Mouse (Mus musculus) thymus, postnatal 4 days (tissue): ENCODE data around the gene Map3k3.
"Not testable (repeated sequence)": the region's sequence is repeated elsewhere in the genome, so short reads cannot be mapped to it uniquely, and the experiment has no call there.

ENCODE experiments used
- DNase-seq: peaks from one replicate; pipeline ENCODE4 v3.0.0; 2021

Map3k3 gene

GRCm38 (mm10) chr11:106194155-106194541 is 109.7 kb downstream of the Map3k3 start:
- DNase-seq: no peak

DNA sequence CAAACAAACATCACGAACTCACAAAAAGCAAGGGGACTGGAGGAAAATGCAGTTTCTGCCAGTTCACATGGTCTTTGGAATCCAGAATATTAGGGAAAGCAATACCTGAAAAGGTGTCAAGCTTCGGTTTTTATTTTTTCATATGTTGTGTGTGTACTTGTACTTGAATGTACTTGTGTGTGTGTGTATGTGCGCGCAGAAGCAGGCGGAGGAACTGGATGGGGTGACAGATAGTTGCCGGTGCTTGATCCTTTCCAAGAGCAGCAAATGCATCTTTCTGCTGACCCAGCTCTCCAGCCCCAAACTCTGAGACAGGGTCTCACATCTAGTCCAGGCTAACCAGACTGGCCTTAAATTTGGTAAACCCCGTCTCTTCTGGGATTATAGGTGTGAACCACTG is 110.5 kb downstream of the Map3k3 start:
- DNase-seq: no peak

DNA sequence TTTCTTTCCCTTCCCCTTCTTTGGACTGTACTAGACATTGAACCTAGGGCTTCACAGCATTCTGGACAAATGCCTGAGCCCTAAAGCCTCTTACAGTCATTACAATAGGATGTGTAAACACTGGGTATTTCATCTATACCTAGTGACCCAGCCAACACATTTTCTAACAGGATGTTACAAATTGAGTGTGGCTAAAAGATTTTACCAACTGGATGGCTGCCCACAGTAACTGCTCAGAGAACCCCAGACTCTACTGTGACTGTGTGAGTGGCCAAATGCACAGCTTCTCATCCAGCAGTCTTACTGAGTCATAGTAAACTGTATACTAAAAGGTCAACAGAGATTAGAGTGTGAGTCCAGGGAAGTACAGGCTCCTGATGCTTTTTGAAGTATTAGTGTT is 110.9 kb downstream of the Map3k3 start:
- no peak for DNase-seq

GRCm38 (mm10) chr11:106198277-106198676 is 113.9 kb downstream of the Map3k3 start:
- no peak for DNase-seq

GRCm38 (mm10) chr11:106199997-106200396 is 115.6 kb downstream of the Map3k3 start:
- DNase-seq: not testable (repeated sequence)

DNA sequence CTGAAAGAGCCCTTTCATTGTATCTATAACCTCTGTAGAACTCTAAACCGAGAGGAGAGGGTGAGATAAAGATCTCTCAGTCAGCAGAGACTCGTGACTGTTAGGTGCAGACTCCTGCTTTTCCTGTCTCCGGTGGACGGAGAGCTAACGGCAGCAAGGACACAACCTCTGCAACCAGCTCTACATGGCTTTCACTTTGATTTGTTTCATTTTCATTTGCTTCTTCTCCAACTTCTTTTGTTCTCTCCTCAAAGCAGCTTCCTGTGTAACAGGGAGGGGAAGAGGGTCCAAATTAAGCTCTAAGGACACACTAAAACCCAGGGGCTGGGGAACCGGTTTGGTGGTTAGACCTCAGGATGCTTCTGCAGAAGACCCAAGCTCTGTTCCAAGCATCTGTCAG is 116.3 kb downstream of the Map3k3 start:
- DNase-seq: no peak

- peak; percentile 26 for DNase-seq
Measured at GRCm38 (mm10) chr11:106201337-106202122, 117.1 kb downstream of the Map3k3 start.

GRCm38 (mm10) chr11:106202123-106202465 is 117.7 kb downstream of the Map3k3 start, which contains the start of gene Strada:
TSS of gene Strada (minus strand) at chr11:106202168.
- DNase-seq: no peak
